Mouse (Mus musculus) ES-E14 (cell line): ENCODE data around the gene 2310022B05Rik.

Source experiments
- CHD2 ChIP-seq: IDR thresholded peaks from 2 replicates; pipeline ENCODE4 v1.6.1; 2014; ENCODE audit warnings: mild to moderate bottlenecking, low read depth, low read length, inconsistent platforms
- HCFC1 ChIP-seq: IDR thresholded peaks from 2 replicates; pipeline ENCODE4 v1.6.1; 2012; ENCODE audit warnings: low read length, inconsistent platforms, borderline replicate concordance; ENCODE audit not compliant: insufficient read depth
- MAFK ChIP-seq: IDR thresholded peaks from 2 replicates; pipeline ENCODE4 v1.6.1; 2014; ENCODE audit warnings: mild to moderate bottlenecking, low read depth, low read length, inconsistent platforms; ENCODE audit not compliant: insufficient read depth
- ZC3H11A ChIP-seq: IDR thresholded peaks from 2 replicates; pipeline ENCODE4 v1.6.1; 2012; ENCODE audit warnings: low read depth, mild to moderate bottlenecking, inconsistent platforms, low read length, borderline replicate concordance
- ZNF384 ChIP-seq: IDR thresholded peaks from 2 replicates; pipeline ENCODE4 v1.6.1; 2012; ENCODE audit warnings: low read depth, low read length, inconsistent platforms

DNA sequence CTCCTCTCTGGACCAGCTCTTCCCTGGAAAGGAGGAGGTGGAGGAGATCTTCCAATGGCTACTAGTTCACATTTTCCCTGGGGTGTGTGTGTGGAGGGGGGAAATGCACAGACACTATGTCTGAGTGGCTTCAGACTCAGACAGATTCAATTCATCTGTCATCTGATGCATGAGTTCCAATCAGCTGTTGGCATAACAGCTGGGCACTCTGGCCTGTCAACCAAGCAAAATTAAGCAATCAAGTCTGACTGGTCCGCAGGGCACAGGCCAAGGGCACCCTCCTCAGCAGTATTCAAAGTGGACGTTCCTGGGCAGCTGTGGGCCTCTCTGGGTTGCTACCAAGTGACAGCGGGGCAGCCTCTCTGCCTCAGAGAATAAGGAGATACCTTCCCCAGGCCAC, 5.6 kb upstream of the 2310022B05Rik start:
- TF ChIP-seq HCFC1 (no peak), ZC3H11A (no peak), CHD2 (no peak), ZNF384 (no peak), MAFK (no peak)
